Mouse (Mus musculus) liver, adult 2 months (tissue): Measurements from ENCODE around the gene Cr2. TPM values are rescaled to one million over a fixed set of nuclear protein-coding genes. Genes with fewer than 3 reads are reported as not detected.

Source experiments
- DNase-seq: peaks from one replicate; pipeline ENCODE4 v3.0.0-alpha.2; 2011; ENCODE audit warnings: low read depth, low spot score; ENCODE audit errors: extremely low read depth
- H3K27ac ChIP-seq: fragments of 200-500 bp; replicated peaks from 2 replicates; pipeline ENCODE4 v1.5.1; 2012; ENCODE audit warnings: low read depth, mild to moderate bottlenecking, control low read depth, inconsistent platforms, low read length; ENCODE audit not compliant: insufficient read depth
- H3K27me3 ChIP-seq: fragments of 200-500 bp; 2 replicates; pipeline ENCODE4 v1.6.1; 2012; ENCODE audit warnings: mild to moderate bottlenecking, moderate library complexity, low read length, inconsistent platforms; ENCODE audit not compliant: control insufficient read depth, insufficient read depth
- H3K36me3 ChIP-seq: fragments of 200-500 bp; 2 replicates; pipeline ENCODE4 v1.6.1; 2012; ENCODE audit warnings: low read length, inconsistent platforms; ENCODE audit not compliant: control insufficient read depth, insufficient read depth
- H3K4me1 ChIP-seq: fragments of 200-500 bp; 2 replicates; pipeline ENCODE4 v1.6.1; 2011; ENCODE audit warnings: low read length; ENCODE audit not compliant: control insufficient read depth, insufficient read depth
- H3K4me3 ChIP-seq: fragments of 200-500 bp; 2 replicates; pipeline ENCODE4 v1.5.1; 2011; ENCODE audit warnings: low read depth, mild to moderate bottlenecking, control low read depth, low read length, moderate library complexity; ENCODE audit not compliant: insufficient read depth
- H3K79me2 ChIP-seq: fragments of 200-500 bp; 2 replicates; pipeline ENCODE4 v1.6.1; 2012; ENCODE audit warnings: inconsistent platforms, mild to moderate bottlenecking, low read length, moderate library complexity; ENCODE audit not compliant: control insufficient read depth, insufficient read depth
- H3K9ac ChIP-seq: fragments of 200-500 bp; 2 replicates; pipeline ENCODE4 v1.6.1; 2012; ENCODE audit warnings: low read depth, mild to moderate bottlenecking, control low read depth, inconsistent platforms, low read length
- CTCF ChIP-seq: fragments of 200-500 bp; IDR thresholded peaks from 2 replicates; pipeline ENCODE4 v1.5.1; 2011; ENCODE audit warnings: low read depth, low read length, control low read depth
- POLR2A ChIP-seq: fragments of 200-500 bp; IDR thresholded peaks from 2 replicates; pipeline ENCODE4 v1.6.1; 2011; ENCODE audit warnings: low read length, control low read depth; ENCODE audit not compliant: insufficient read depth; ENCODE audit errors: extremely low read depth
- WGBS: fragments of 180-500 bp; shearing (Covaris S2); methylation state at CpG from one replicate; pipeline ENCODE4 v1.1.7; 2018; 5-methylcytosine and 5-hydroxymethylcytosine counted together
- polyA plus RNA-seq: library from polyadenylated mRNA; depleted of rRNA; stranded (reverse); fragments of >200 nt; gene quantifications from 2 replicates; pipeline ENCODE4 v1.2.3, GENCODE M21; 2012
- total RNA-seq: library from RNA; depleted of rRNA; stranded (reverse); fragments of >200 nt; gene quantifications from 2 replicates; pipeline ENCODE4 v1.2.3, GENCODE M21; 2014

Cr2 gene
- total and polyA plus RNA-seq, 2 experiments, result 0.04 to 0.18 TPM

- Histone ChIP-seq H3K4me3 (peak overlapping the region; percentile 75; the same call in 1 of the 2 replicates), H3K27ac (no peak overlapping the region), H3K79me2 (no peaks in the 10 kb centered on the region), H3K27me3 (no peaks in the 10 kb centered on the region), H3K36me3 (peaks cover 18% of the 10 kb centered on the region), H3K9ac (no peak overlapping the region), H3K4me1 (peaks cover 1% of the 10 kb centered on the region; the same call in 1 of the 2 replicates)
- DNase-seq, result peak; percentile 15
- 64% methylated on average over 3 of the region's 3 CpGs for WGBS
- TF ChIP-seq POLR2A, result no peak
- TF ChIP-seq CTCF, result no peak
Observed at GRCm38 (mm10) chr1:195132070-195132469, 44.4 kb downstream of the Cr2 start.

GRCm38 (mm10) chr1:195131675-195132015 lies 44.9 kb downstream of the Cr2 start:
- H3K27me3 ChIP-seq, result no peaks in the 10 kb centered on the region
- H3K27ac ChIP-seq, result peak overlapping the region; percentile 97; the same call in 1 of the 2 replicates
- WGBS, result 31% methylated on average over 4 of the region's 4 CpGs
- H3K9ac ChIP-seq, result peak overlapping the region; percentile 86
- H3K79me2 ChIP-seq, result no peaks in the 10 kb centered on the region
- peak overlapping the region; percentile 75 for H3K4me3 ChIP-seq
- no peak for TF ChIP-seq POLR2A
- no peak for TF ChIP-seq CTCF
- H3K4me1 ChIP-seq, result peaks cover 1% of the 10 kb centered on the region; the same call in 1 of the 2 replicates
- H3K36me3 ChIP-seq, result peaks cover 20% of the 10 kb centered on the region
- DNase-seq, result no peak

- peak; percentile 86 for DNase-seq
- peaks cover 1% of the 10 kb centered on the region; the same call in 1 of the 2 replicates for H3K4me1 ChIP-seq
Observed at GRCm38 (mm10) chr1:195130953-195131674, 45.4 kb downstream of the Cr2 start, which contains the start of gene Cr1l. TSS of gene Cr1l (minus strand) at chr1:195131586.

GRCm38 (mm10) chr1:195130479-195130878 lies 46.0 kb downstream of the Cr2 start:
- 2% methylated on average over 2 of the region's 2 CpGs for WGBS
- Histone ChIP-seq H3K4me1 (peaks cover 1% of the 10 kb centered on the region; the same call in 1 of the 2 replicates), H3K36me3 (peaks cover 23% of the 10 kb centered on the region), H3K9ac (peak overlapping the region; percentile 86), H3K79me2 (no peaks in the 10 kb centered on the region), H3K4me3 (peak overlapping the region; percentile 75), H3K27me3 (no peaks in the 10 kb centered on the region), H3K27ac (peak overlapping the region; percentile 97)
- no peak for DNase-seq
- no peak for TF ChIP-seq CTCF
- TF ChIP-seq POLR2A, result no peak

More at GRCm38 (mm10) chr1:195130953-195131674, 45.4 kb downstream of the Cr2 start, which contains the start of gene Cr1l:
- Histone ChIP-seq H3K27me3 (no peaks in the 10 kb centered on the region), H3K36me3 (peaks cover 21% of the 10 kb centered on the region), H3K9ac (peak within 1 kb of the TSS; percentile 86), H3K27ac (peak within 1 kb of the TSS; percentile 97), H3K4me3 (peak within 1 kb of the TSS; percentile 75), H3K79me2 (no peaks in the 10 kb centered on the region)
- TF ChIP-seq POLR2A, result peak; percentile 63; the same call in 1 of the 2 replicates
- peak; percentile 79 for TF ChIP-seq CTCF
- WGBS, result 0% methylated on average over 31 of the region's 31 CpGs

- no peak for TF ChIP-seq POLR2A
- no peak for TF ChIP-seq CTCF
- peaks cover 1% of the 10 kb centered on the region; the same call in 1 of the 2 replicates for H3K4me1 ChIP-seq
- H3K9ac ChIP-seq, result no peak overlapping the region
- H3K27ac ChIP-seq, result no peak overlapping the region
- H3K4me3 ChIP-seq, result no peak overlapping the region
- H3K79me2 ChIP-seq, result no peaks in the 10 kb centered on the region
- 76% methylated on average over 1 of the region's 1 CpGs for WGBS
- peaks cover 23% of the 10 kb centered on the region for H3K36me3 ChIP-seq
- no peak for DNase-seq
- H3K27me3 ChIP-seq, result no peaks in the 10 kb centered on the region
Observed at GRCm38 (mm10) chr1:195129867-195130266, 46.6 kb downstream of the Cr2 start.

GRCm38 (mm10) chr1:195114414-195114813 lies 62.1 kb downstream of the Cr2 start:
- TF ChIP-seq CTCF (no peak), POLR2A (no peak)
- DNase-seq, result no peak
- no peak overlapping the region for H3K27ac ChIP-seq
- no peak overlapping the region for H3K9ac ChIP-seq
- H3K4me3 ChIP-seq, result no peak overlapping the region
- 90% methylated on average over 1 of the region's 1 CpGs for WGBS
- no peaks in the 10 kb centered on the region for H3K79me2 ChIP-seq
- peaks cover 43% of the 10 kb centered on the region for H3K36me3 ChIP-seq
- no peaks in the 10 kb centered on the region for H3K27me3 ChIP-seq
- H3K4me1 ChIP-seq, result no peaks in the 10 kb centered on the region
